14 mouse cellular contexts compared by ENCODE assay signal in genomic region chr6:128115121-128115520, GRCm38 (mm10). TPM values are rescaled to one million over a fixed set of nuclear protein-coding genes. Genes with fewer than 3 reads are reported as not detected.
DNase-seq lines count a peak whose midpoint lies in the region; ATAC-seq and TF ChIP-seq lines count a peak whose summit lies in the region.
"Had no signal": no experiment of that assay in that cellular context is flagged by ENCODE, and none has a peak within 500 bp of the region (broad histone marks: within the 10 kb centered on the region; RNA-seq: fewer than 3 reads in every experiment).

No protein-coding gene starts in this region.

- no peaks in the 10 kb centered on the region for H3K36me3 ChIP-seq in hindbrain, postnatal 0 days (ENCODE audit: insufficient read depth, low read length)
- no peaks in the 10 kb centered on the region for H3K36me3 ChIP-seq in hindbrain, embryonic 10.5 days
- no peaks in the 10 kb centered on the region for H3K36me3 ChIP-seq in thymus, adult 2 months (ENCODE audit: control insufficient read depth, insufficient read depth, low read length)
- H3K36me3 ChIP-seq: liver, embryonic 15.5 days had no signal

- H3K9ac ChIP-seq in hindbrain, postnatal 0 days (replicated peaks; ENCODE audit: low read length), result no peak overlapping the region
- H3K9ac ChIP-seq: liver, embryonic 15.5 days had no signal

- no peak overlapping the region for H3K4me2 ChIP-seq in hindbrain, postnatal 0 days (ENCODE audit: low read depth, low read length)
- H3K4me2 ChIP-seq: liver, embryonic 15.5 days had no signal

- peak; percentile 28 for ATAC-seq in frontal cortex, adult (ENCODE audit: low TSS enrichment)
- ATAC-seq in hindbrain, postnatal 0 days, result peak; percentile 13
- ATAC-seq: lung, postnatal 0 days had no signal

- TF ChIP-seq POLR2A in thymus, adult 2 months (IDR thresholded peaks at IDR 0.05; ENCODE audit: control insufficient read depth, extremely low read depth, insufficient read depth, low read length, poor library complexity), result no peak

- peak; percentile 61 for DNase-seq in adrenal gland, adult 2 months
- no peak for DNase-seq in adrenal gland, postnatal 10 days
- DNase-seq in frontal cortex, adult 2 months (ENCODE audit: extremely low spot score in 1 of 2, low spot score in 1 of 2), result no peak
- DNase-seq in hindbrain, postnatal 0 days (ENCODE audit: low spot score), result no peak
- DNase-seq in hindbrain, embryonic 10.5 days (ENCODE audit: low spot score), result no peak
- peak; percentile 11 for DNase-seq in MN1 (ENCODE audit: low spot score)
- no peak for DNase-seq in thymus, adult 2 months
- DNase-seq: cerebellum, postnatal 14 days; embryo, embryonic 11 days; heart, adult 11 months; kidney, adult 9 months had no signal

- no peaks in the 10 kb centered on the region for H3K9me3 ChIP-seq in hindbrain, postnatal 0 days (ENCODE audit: low read length)
- H3K9me3 ChIP-seq in hindbrain, embryonic 10.5 days, result no peaks in the 10 kb centered on the region
- H3K9me3 ChIP-seq: liver, embryonic 15.5 days had no signal

- 66% methylated on average over 6 of the region's 6 CpGs for WGBS in hindbrain, postnatal 0 days
- 91% methylated on average over 6 of the region's 6 CpGs for WGBS in hindbrain, embryonic 10.5 days
- 95% methylated on average over 6 of the region's 6 CpGs for WGBS in thymus, adult 2 months

- H3K27ac ChIP-seq in hindbrain, postnatal 0 days, result no peak overlapping the region
- no peak overlapping the region; the same call in 1 of the 2 replicates for H3K27ac ChIP-seq in hindbrain, embryonic 10.5 days
- H3K27ac ChIP-seq in thymus, adult 2 months (ENCODE audit: control insufficient read depth, insufficient read depth, low read length), result no peak overlapping the region
- H3K27ac ChIP-seq: liver, embryonic 15.5 days had no signal

- no peak overlapping the region for H3K4me3 ChIP-seq in hindbrain, postnatal 0 days (ENCODE audit: low read length)
- H3K4me3 ChIP-seq in hindbrain, embryonic 10.5 days, result no peak overlapping the region
- no peak overlapping the region for H3K4me3 ChIP-seq in thymus, adult 2 months (ENCODE audit: control insufficient read depth, insufficient read depth, low read length)
- H3K4me3 ChIP-seq: liver, embryonic 15.5 days had no signal

- H3K4me1 ChIP-seq in hindbrain, postnatal 0 days (ENCODE audit: insufficient read depth, low read length), result peaks cover 7% of the 10 kb centered on the region
- H3K4me1 ChIP-seq in hindbrain, embryonic 10.5 days (replicated peaks), result peaks cover 69% of the 10 kb centered on the region
- H3K4me1 ChIP-seq in thymus, adult 2 months (replicated peaks; ENCODE audit: control insufficient read depth, insufficient read depth, low read length), result no peaks in the 10 kb centered on the region

- no peaks in the 10 kb centered on the region for H3K27me3 ChIP-seq in hindbrain, postnatal 0 days (ENCODE audit: insufficient read depth, low read length)
- H3K27me3 ChIP-seq in hindbrain, embryonic 10.5 days (ENCODE audit: insufficient read depth, poor library complexity, severe bottlenecking), result no peaks in the 10 kb centered on the region
- H3K27me3 ChIP-seq in thymus, adult 2 months (ENCODE audit: control insufficient read depth, insufficient read depth, low read length), result no peaks in the 10 kb centered on the region
- H3K27me3 ChIP-seq: liver, embryonic 15.5 days had no signal

- TF ChIP-seq CTCF in hindbrain, postnatal 0 days (IDR thresholded peaks at IDR 0.05; ENCODE audit: low read depth), result no peak
- TF ChIP-seq CTCF in thymus, adult 2 months (IDR thresholded peaks at IDR 0.05; ENCODE audit: borderline replicate concordance, control insufficient read depth, extremely low read depth, insufficient read depth, low read length, poor library complexity), result no peak

RNA-seq across cellular contexts. Expression of gene Tspan9, which starts 28.3 kb away (rescaled TPM):
- 10 to 100 TPM; 47.8 to 66.5 TPM for total RNA-seq in adrenal gland, adult 2 months (2021)
- polyA plus RNA-seq in adrenal gland, adult 2 months (2012; rRNA removed), result 38.7 and 44.7 TPM in 2 replicates
- total RNA-seq in adrenal gland, postnatal 10 days (2021), result 10 to 100 TPM; 55.8 to 66.3 TPM
- polyA plus RNA-seq in frontal cortex, adult 2 months (2012; rRNA removed), result 56.9 and 60.6 TPM in 2 replicates
- 177 and 266 TPM in 2 replicates for total RNA-seq in hindbrain, postnatal 0 days (2014; rRNA removed)
- 70.1 and 73.8 TPM in 2 replicates for polyA plus RNA-seq in hindbrain, postnatal 0 days (2015; fragmentation: Nextera tagmentation; extraction: Ambion mirVana)
- polyA plus RNA-seq in hindbrain, embryonic 10.5 days (2016; fragmentation: Nextera tagmentation; extraction: Ambion mirVana), result 65.7 and 67.8 TPM in 2 replicates
- 33.3 and 36.7 TPM in 2 replicates for polyA plus RNA-seq in thymus, adult 2 months (2012; rRNA removed)

Comparison
In these comparisons a context has a peak if more than half of its experiments do, and no peak if none do; other contexts are left out.
1. DNase-seq: peak in adrenal gland, adult 2 months (single experiment) and MN1 (single experiment); none in adrenal gland, postnatal 10 days (single experiment), frontal cortex, adult 2 months (0 of 2), hindbrain, postnatal 0 days (single experiment), hindbrain, embryonic 10.5 days (single experiment) and thymus, adult 2 months (single experiment).